Mouse (Mus musculus): ENCODE data around the gene Pkd1l1.

DNA sequence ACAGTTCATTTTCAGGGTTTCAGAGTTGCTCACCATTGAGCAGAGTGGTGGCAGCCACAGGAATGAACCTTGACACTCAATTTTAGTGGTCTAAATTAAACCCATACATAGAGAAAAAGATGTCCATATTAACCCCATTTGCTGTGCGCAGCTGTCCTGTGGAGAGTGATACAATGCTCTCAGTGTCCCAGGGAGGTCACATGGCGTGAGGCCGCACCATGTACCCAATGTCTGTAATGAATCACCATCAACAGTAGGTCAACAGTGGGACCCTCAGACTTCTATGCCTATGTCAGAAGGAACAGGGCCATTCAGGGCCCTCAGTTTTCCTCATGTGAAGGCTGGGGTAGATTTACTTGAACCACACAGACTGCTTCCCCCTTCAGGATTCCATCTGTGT lies 143.5 kb downstream of the Pkd1l1 start:
- TF ChIP-seq POLR2A (IDR thresholded peaks at IDR 0.05; ENCODE audit: borderline replicate concordance, insufficient read depth, low read length) (no peak), CTCF (IDR thresholded peaks at IDR 0.05; ENCODE audit: borderline replicate concordance, insufficient read depth, low read depth, low read length) (no peak)

Measured in cerebellum, adult 2 months (tissue).